Mouse (Mus musculus) ES-Bruce4 (cell line): ENCODE results near the gene Rasa4. TPM values are rescaled to one million over a fixed set of nuclear protein-coding genes. Genes with fewer than 3 reads are reported as not detected.
A peak's percentile ranks its signal among the peaks of the same experiment; 100 is the strongest.
"Not testable (repeated sequence)": the region's sequence is repeated elsewhere in the genome, so short reads cannot be mapped to it uniquely, and the experiment has no call there.

Source experiments
- H3K27ac ChIP-seq: 2 replicates; pipeline ENCODE4 v1.5.1; 2012; ENCODE audit warnings: low read length, inconsistent platforms; ENCODE audit not compliant: insufficient read depth
- H3K27me3 ChIP-seq: 2 replicates; pipeline ENCODE4 v1.6.1; 2012; ENCODE audit warnings: mild to moderate bottlenecking, low read length, inconsistent platforms; ENCODE audit not compliant: control insufficient read depth, poor library complexity, insufficient read depth, severe bottlenecking
- H3K36me3 ChIP-seq: 2 replicates; pipeline ENCODE4 v1.6.1; 2012; ENCODE audit warnings: inconsistent platforms, mild to moderate bottlenecking, low read length, moderate library complexity; ENCODE audit not compliant: control insufficient read depth, poor library complexity, insufficient read depth, severe bottlenecking
- H3K4me1 ChIP-seq: one replicate; pipeline ENCODE4 v1.8.1; 2011; ENCODE audit warnings: low read length; ENCODE audit not compliant: control insufficient read depth, insufficient read depth
- H3K4me3 ChIP-seq: 2 replicates; pipeline ENCODE4 v1.5.1; 2011; ENCODE audit warnings: low read depth, mild to moderate bottlenecking, low read length
- H3K9ac ChIP-seq: 2 replicates; pipeline ENCODE4 v1.6.1; 2012; ENCODE audit warnings: low read depth, mild to moderate bottlenecking, inconsistent platforms; ENCODE audit not compliant: poor library complexity, severe bottlenecking
- H3K9me3 ChIP-seq: replicated peaks from 2 replicates; pipeline ENCODE4 v1.6.1; 2012; ENCODE audit warnings: mild to moderate bottlenecking, low read length, inconsistent platforms; ENCODE audit not compliant: control insufficient read depth, poor library complexity, insufficient read depth, severe bottlenecking
- CTCF ChIP-seq: IDR thresholded peaks from one replicate; pipeline ENCODE4 v1.8.1; 2011; ENCODE audit warnings: low read depth, low read length
- EP300 ChIP-seq: IDR thresholded peaks from 2 replicates; pipeline ENCODE4 v1.6.1; 2011; ENCODE audit warnings: low read depth, low read length; ENCODE audit not compliant: insufficient read depth
- POLR2A ChIP-seq: IDR thresholded peaks from one replicate; pipeline ENCODE4 v1.8.1; 2011; ENCODE audit warnings: low read length; ENCODE audit not compliant: insufficient read depth
- polyA plus RNA-seq: library from polyadenylated mRNA; stranded (reverse); fragments of >200 nt; gene quantifications from 2 replicates; pipeline ENCODE4 v1.2.4, GENCODE M21; 2011; ENCODE audit warnings: low read depth; ENCODE audit not compliant: missing spikeins, insufficient read depth, insufficient read length

Gene Rasa4
- polyA plus RNA-seq, 1 experiment: 5.9 TPM

DNA sequence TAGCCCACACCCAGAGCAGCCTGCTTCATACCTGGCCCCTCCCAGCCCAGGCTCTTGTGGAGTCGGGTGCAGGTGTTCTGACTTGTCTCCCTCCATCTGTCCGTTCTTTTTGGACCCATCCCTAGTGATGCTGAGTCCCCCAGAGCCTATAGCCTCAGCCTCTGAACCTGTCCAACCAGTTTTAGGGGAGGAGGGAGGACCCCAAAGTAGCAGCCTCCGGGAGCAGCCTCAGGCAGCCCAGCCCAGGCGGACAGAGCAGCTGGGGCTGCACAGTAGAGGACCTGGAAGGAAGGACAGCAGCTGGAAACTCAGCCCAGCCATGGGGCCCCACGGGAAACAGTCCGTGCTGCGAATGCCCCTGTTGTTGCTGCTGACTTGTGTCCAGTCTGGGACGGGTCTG, 26.6 kb upstream of the Rasa4 start:
- Histone ChIP-seq H3K4me1 (peaks cover 6% of the 10 kb centered on the region), H3K27ac (no peak overlapping the region), H3K36me3 (no peaks in the 10 kb centered on the region), H3K9me3 (no peaks in the 10 kb centered on the region), H3K9ac (no peak overlapping the region), H3K27me3 (no peaks in the 10 kb centered on the region), H3K4me3 (0 out of 2 replicates have a peak overlapping the region, but pooled peaks have one; percentile 2)
- TF ChIP-seq POLR2A: no peak
- 0 out of 2 replicates have a peak, but pooled peaks have one; percentile 2 for TF ChIP-seq EP300

DNA sequence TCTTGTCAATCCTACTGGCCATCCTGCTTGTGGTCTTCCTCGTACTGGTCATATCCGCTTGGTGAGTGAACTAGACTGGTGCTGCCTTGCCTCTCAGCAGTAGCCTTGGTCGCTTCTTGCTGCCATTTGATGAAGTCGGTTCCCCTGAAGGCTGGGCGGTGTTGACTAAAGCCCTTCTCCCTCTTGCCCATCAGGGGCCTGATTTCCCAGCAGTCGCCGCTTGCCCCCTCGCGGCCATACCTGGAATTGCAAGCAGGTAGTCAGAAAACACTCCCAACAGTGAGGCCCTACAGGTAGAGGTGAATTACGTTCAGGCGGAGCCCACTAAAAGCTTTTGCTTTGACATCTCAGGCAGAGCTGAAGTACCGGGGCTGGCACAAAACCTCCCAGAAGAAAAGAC, 22.1 kb upstream of the Rasa4 start:
- Histone ChIP-seq H3K4me3 (no peak overlapping the region), H3K27me3 (no peaks in the 10 kb centered on the region), H3K4me1 (peaks cover 6% of the 10 kb centered on the region), H3K9me3 (no peaks in the 10 kb centered on the region), H3K27ac (peak overlapping the region; percentile 4; the same call in 1 of the 2 replicates), H3K36me3 (no peaks in the 10 kb centered on the region), H3K9ac (no peak overlapping the region)
- TF ChIP-seq EP300: 0 out of 2 replicates have a peak, but pooled peaks have one; percentile 19
- peak; percentile 92 for TF ChIP-seq CTCF
- TF ChIP-seq POLR2A: no peak

DNA sequence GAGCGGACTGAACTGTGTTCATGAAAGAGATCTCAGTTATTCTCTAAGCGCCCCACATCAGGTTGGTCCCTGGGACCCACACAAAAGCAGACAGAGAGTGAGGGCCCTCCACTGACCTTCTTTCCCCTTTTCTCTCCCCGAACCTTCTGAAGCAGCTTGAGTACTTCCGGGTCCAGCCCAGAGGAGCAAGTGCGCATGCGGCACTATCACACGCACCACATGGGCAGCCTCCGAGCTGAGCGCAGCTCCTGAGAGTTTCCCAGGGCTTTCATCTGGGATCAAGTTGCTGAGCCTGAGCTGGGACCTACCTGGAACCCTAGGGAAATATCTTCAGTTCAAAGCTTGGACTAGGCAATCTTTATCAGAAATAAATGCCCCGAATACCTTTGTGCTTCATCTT, 19.8 kb upstream of the Rasa4 start:
- Histone ChIP-seq H3K36me3 (no peaks in the 10 kb centered on the region), H3K27me3 (no peaks in the 10 kb centered on the region), H3K4me3 (no peak overlapping the region), H3K9ac (no peak overlapping the region), H3K27ac (no peak overlapping the region), H3K9me3 (no peaks in the 10 kb centered on the region), H3K4me1 (peaks cover 2% of the 10 kb centered on the region)
- TF ChIP-seq CTCF (no peak), EP300 (no peak), POLR2A (no peak)

DNA sequence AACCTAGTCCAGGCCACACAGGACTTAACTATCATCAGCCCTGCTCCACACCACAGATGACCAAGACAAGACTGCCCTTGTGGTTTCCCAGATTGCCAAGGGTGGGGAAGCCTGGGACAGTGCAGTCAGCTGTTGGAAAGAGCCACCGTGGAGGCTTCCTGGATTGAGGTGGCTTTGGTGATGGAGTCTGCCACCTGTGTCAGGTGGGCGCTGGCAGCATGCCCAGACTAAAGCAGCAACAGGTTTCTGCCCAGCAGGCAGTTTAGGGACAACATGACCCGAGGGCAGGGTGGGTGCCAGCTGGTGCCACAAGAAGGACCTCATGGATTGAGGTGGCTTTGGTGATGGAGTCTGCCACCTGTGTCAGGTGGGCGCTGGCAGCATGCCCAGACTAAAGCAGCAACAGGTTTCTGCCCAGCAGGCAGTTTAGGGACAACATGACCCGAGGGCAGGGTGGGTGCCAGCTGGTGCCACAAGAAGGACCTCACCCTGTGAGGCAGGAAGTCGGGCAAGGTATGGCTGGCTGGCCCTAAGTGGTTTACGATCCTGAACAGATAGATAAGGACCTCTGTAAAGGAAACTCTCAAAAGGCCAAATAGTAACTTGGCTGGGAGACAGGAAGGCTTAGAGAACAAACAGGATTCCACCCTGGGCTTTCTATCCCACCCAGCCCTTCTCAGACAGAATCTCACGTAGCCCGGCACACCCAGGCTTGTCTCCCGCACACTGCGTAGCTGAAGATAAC, 17.1 kb upstream of the Rasa4 start:
- not testable (repeated sequence) for H3K4me1 ChIP-seq, H3K4me3 ChIP-seq, H3K27ac ChIP-seq, H3K36me3 ChIP-seq, H3K9me3 ChIP-seq, H3K9ac ChIP-seq, H3K27me3 ChIP-seq

DNA sequence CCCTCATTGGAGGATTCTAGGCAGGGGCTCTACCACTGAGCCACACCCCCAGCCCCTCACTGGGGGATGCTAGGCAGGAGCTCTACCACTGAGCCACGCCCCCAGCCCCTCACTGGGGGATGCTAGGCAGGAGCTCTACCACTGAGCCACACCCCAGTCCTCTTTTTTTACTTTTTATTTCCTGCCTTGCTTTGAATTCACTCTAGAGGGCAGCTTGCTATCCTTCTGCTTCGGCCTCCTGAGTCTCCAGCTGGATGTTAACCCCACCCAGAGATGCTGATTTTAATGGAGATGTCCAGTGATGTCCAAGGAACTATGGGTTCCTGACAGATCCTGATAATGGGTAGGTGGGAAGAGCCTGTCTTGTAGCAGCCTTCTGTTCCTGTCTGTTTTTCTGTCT, 14.3 kb upstream of the Rasa4 start:
- Histone ChIP-seq H3K9me3 (no peaks in the 10 kb centered on the region), H3K9ac (no peak overlapping the region), H3K36me3 (no peaks in the 10 kb centered on the region), H3K27me3 (no peaks in the 10 kb centered on the region), H3K4me1 (no peaks in the 10 kb centered on the region), H3K27ac (no peak overlapping the region), H3K4me3 (no peak overlapping the region)
- TF ChIP-seq CTCF: no peak
- no peak for TF ChIP-seq POLR2A
- no peak for TF ChIP-seq EP300

DNA sequence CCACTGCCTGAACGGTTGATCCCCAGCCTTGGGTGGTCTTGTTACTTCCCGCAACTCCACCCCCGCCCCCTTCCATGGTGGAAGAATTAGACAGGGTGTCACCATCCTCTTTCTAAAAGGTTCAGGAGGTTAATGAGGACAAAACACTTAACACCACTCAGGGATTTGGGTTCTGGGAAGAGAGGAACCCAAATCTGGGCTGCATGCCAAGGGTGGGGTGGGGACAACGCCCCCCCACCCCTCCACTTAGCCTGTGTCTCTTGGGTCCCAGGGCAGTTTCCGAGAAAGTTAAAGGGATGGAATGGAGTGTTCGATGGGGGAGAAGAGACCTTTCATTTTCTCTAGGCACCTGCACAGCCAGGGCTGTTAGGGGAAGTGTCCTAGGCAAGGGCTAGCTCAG, 10.7 kb upstream of the Rasa4 start:
- H3K4me3 ChIP-seq: no peak overlapping the region
- no peak overlapping the region for H3K27ac ChIP-seq
- no peaks in the 10 kb centered on the region for H3K36me3 ChIP-seq
- TF ChIP-seq POLR2A: no peak
- TF ChIP-seq CTCF: no peak
- TF ChIP-seq EP300: no peak
- no peak overlapping the region for H3K9ac ChIP-seq
- H3K4me1 ChIP-seq: peaks cover 6% of the 10 kb centered on the region
- H3K27me3 ChIP-seq: no peaks in the 10 kb centered on the region
- no peaks in the 10 kb centered on the region for H3K9me3 ChIP-seq
